Mouse (Mus musculus): ENCODE results near the gene Trim41.
"Not testable (repeated sequence)": the region's sequence is repeated elsewhere in the genome, so short reads cannot be mapped to it uniquely, and the experiment has no call there.

The Trim41 gene

DNA sequence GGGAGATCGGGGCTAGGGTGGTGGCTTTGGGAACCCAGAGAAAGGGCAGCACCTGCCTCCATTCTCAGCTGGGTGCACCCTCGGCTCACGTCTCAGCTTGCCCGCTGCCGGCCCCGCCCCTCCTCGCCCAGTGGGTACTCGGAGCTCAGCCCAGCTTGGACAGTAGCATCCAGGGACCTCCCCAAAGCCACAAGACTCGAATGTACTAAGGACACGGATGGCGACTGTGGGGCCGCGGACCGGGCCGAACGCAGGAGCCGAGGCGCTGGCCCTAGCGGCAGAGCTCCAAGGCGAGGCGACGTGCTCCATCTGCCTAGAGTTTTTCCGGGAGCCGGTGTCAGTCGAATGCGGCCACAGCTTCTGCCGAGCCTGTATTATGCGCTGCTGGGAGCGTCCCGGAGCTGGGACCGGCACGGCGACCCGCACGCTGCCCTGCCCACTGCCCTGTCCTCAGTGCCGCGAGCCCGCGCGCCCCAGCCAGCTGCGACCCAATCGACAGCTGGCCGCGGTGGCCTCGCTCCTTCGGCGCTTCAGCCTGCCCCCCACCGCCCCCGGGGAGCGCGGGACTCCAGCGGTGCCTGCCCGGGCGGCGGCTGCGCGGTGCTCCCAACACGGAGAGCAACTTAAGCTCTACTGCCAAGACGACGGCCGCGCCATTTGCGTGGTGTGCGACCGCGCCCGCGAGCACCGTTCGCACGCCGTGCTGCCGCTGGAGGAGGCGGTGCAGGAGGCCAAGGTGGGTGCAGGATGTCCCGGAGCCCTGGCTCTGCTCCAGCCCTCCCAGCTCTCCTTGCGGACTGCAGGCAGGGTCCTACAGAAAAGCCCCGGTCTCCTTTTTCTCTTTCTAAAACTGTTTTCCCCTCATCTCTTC is 20.4 kb upstream of the Trim41 start:
- DNase-seq: peak; percentile 69 to 71

DNA sequence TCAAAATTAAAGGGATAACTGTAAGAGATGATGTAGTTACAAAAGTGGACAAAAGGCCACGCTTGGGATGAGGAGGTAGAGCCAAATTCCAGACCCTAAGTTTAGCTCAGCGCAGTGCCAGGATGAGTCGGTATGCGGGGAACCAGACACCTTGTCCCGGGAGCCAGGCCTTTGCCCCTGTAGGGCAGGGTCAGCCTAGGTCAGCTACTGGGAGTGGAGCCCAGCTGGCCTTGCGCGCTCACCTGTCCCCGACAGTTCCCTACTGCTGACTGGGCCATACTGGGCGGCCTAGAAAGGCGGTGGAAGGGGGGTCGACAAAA is 19.8 kb upstream of the Trim41 start:
- DNase-seq: no peak

GRCm38 (mm10) chr11:48835923-48836322 is 18.8 kb upstream of the Trim41 start:
- no peak for DNase-seq

GRCm38 (mm10) chr11:48833731-48834639 is 16.8 kb upstream of the Trim41 start:
- peak; percentile 89 to 91 for DNase-seq

- DNase-seq: no peak
Observed at GRCm38 (mm10) chr11:48833078-48833730, 16.1 kb upstream of the Trim41 start.

- DNase-seq: no peak
Observed at GRCm38 (mm10) chr11:48831273-48831672, 14.1 kb upstream of the Trim41 start.

GRCm38 (mm10) chr11:48830279-48830678 is 13.1 kb upstream of the Trim41 start:
- DNase-seq: no peak

GRCm38 (mm10) chr11:48827926-48828325 is 10.8 kb upstream of the Trim41 start:
- DNase-seq: no peak

- DNase-seq: no peak
Observed at GRCm38 (mm10) chr11:48826752-48827096, 9.6 kb upstream of the Trim41 start.

GRCm38 (mm10) chr11:48825979-48826751 is 9.0 kb upstream of the Trim41 start, which contains the start of the genes Trim7 and Gm12184:
TSS of gene Trim7 (plus strand) at chr11:48826140.
TSS of gene Gm12184 (minus strand) at chr11:48826655.
- DNase-seq: peak in 1 of 2 experiments; percentile 60

DNA sequence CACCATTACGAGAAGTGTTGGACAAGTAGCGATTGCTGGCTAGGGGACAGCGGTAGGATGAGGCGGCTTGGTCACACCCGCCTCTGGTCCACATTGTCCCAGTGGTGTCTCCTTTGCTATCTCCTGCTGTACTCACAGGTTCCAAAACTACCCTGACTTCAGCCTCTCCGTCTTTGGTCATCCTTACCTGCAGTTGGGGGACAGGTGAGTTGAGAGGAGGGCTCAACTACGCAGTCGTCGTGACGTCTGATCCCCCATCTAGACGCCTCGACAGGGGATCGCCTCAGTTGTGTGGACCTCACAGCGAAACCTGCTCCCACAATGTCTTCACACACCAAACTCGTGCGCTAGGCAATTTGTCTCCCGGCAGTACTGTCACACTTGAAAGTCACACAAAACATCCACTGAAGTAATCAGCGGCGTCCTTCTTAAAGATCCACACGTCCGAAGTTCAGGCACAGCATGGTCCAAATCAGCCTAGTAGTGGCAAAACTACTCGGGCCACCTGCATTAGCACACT is 7.2 kb upstream of the Trim41 start:
- DNase-seq: no peak

DNA sequence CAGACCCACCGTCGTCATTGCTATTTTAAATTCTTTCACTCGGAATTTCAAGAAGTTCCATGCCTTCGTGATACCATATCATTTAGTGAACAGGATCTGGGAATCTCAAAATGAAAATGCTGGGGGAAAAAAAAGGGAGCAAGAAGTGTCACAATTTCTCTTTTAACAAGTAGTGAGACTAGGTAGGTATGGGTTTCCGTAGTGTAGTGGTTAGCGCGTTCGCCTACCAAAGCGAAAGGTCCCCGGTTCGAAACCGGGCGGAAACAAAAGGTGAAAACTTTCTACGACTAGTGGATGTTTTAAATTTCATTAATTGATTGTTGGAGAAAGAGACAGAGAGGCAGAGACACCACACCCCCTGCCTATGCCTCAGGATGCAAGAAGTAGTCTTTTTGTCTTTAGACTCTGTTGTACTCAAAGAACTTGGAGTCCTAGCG is 6.4 kb upstream of the Trim41 start:
- DNase-seq: peak; percentile 42 to 70

GRCm38 (mm10) chr11:48822768-48823512 is 5.8 kb upstream of the Trim41 start:
- no peak for DNase-seq

GRCm38 (mm10) chr11:48821299-48821698 is 4.1 kb upstream of the Trim41 start:
- not testable (repeated sequence) for DNase-seq

- DNase-seq: no peak
Observed at GRCm38 (mm10) chr11:48820308-48820674, 3.1 kb upstream of the Trim41 start.

GRCm38 (mm10) chr11:48819614-48820307 is 2.6 kb upstream of the Trim41 start:
- no peak for DNase-seq

- peak; percentile 72 to 88 for DNase-seq
Observed at GRCm38 (mm10) chr11:48818346-48818745, 1.2 kb upstream of the Trim41 start.

GRCm38 (mm10) chr11:48817794-48818193 is 641 bp upstream of the Trim41 start:
- no peak for DNase-seq

GRCm38 (mm10) chr11:48816281-48816781 is 822 bp downstream of the Trim41 start:
- DNase-seq: peak; percentile 60 to 69

GRCm38 (mm10) chr11:48815851-48816250 is 1.3 kb downstream of the Trim41 start:
- DNase-seq: peak in 1 of 2 experiments; percentile 26

Data from lung, postnatal 4 days (tissue).